Mouse (Mus musculus) lung, postnatal 0 days (tissue): ENCODE data around the gene Trmt112.

ENCODE experiments used
- CTCF ChIP-seq: IDR thresholded peaks from 2 replicates; pipeline ENCODE4 v1.5.1; 2016; ENCODE audit warnings: antibody characterized with exemption, mild to moderate bottlenecking
- EP300 ChIP-seq: IDR thresholded peaks from 2 replicates; pipeline ENCODE4 v1.6.1; 2016; ENCODE audit warnings: antibody characterized with exemption, mild to moderate bottlenecking, control low read depth

GRCm38 (mm10) chr19:6933436-6934194 is 24.1 kb downstream of the Trmt112 start:
- no peak for TF ChIP-seq CTCF
- TF ChIP-seq EP300 = no peak
